Mouse (Mus musculus): ENCODE data around the gene Ncor2. TPM values are rescaled to one million over a fixed set of nuclear protein-coding genes. Genes with fewer than 3 reads are reported as not detected.

Ncor2 gene
- polyA plus RNA-seq, 2 experiments: 3.5 to 4.4 TPM

GRCm38 (mm10) chr5:125165993-125166392 is 13.0 kb downstream of the Ncor2 start:
- DNase-seq (ENCODE audit: low read depth in 3 of 3, low spot score in 3 of 3) (no peak), ATAC-seq (ENCODE audit: insufficient read depth) (no peak)
- no peak overlapping the region for H3K27ac ChIP-seq
- H3K4me1 ChIP-seq (replicated peaks; ENCODE audit: control insufficient read depth in 2 of 2, insufficient read depth in 2 of 2, low read length in 1 of 2): peaks cover 0 to 21% of the 10 kb centered on the region in 2 experiments; a peak in 2 of 4 replicates
- no peak for TF ChIP-seq EP300 (IDR thresholded peaks at IDR 0.05; ENCODE audit: low read depth)
- TF ChIP-seq CTCF (IDR thresholded peaks at IDR 0.05; ENCODE audit: low read depth): no peak
- 88% methylated on average over 14 of the region's 14 CpGs for WGBS (ENCODE audit: insufficient replicate concordance)
- H3K27me3 ChIP-seq (ENCODE audit: control insufficient read depth, insufficient read depth, low read length): no peaks in the 10 kb centered on the region
- H3K36me3 ChIP-seq (replicated peaks; ENCODE audit: control insufficient read depth, insufficient read depth, low read depth): no peaks in the 10 kb centered on the region
- no peaks in the 10 kb centered on the region for H3K9me3 ChIP-seq (ENCODE audit: control insufficient read depth, low read length)
- no peak overlapping the region for H3K4me3 ChIP-seq (ENCODE audit: insufficient read depth in 1 of 2, low read depth in 2 of 2, low read length in 2 of 2)
- H3K9ac ChIP-seq (replicated peaks): no peak overlapping the region
- H3K4me2 ChIP-seq (ENCODE audit: low read depth): no peak overlapping the region

- TF ChIP-seq EP300 (IDR thresholded peaks at IDR 0.05; ENCODE audit: low read depth): no peak
- Histone ChIP-seq H3K27ac (no peak overlapping the region), H3K27me3 (ENCODE audit: control insufficient read depth, insufficient read depth, low read length) (no peaks in the 10 kb centered on the region), H3K9me3 (ENCODE audit: control insufficient read depth, low read length) (no peaks in the 10 kb centered on the region), H3K4me2 (ENCODE audit: low read depth) (no peak overlapping the region), H3K9ac (replicated peaks) (no peak overlapping the region), H3K4me3 (ENCODE audit: insufficient read depth in 1 of 2, low read depth in 2 of 2, low read length in 2 of 2) (no peak overlapping the region), H3K4me1 (replicated peaks; ENCODE audit: control insufficient read depth in 2 of 2, insufficient read depth in 2 of 2, low read length in 1 of 2) (peaks cover under 1 to 21% of the 10 kb centered on the region in 2 experiments; a peak in 2 of 4 replicates), H3K36me3 (replicated peaks; ENCODE audit: control insufficient read depth, insufficient read depth, low read depth) (no peaks in the 10 kb centered on the region)
- DNase-seq (ENCODE audit: low read depth in 3 of 3, low spot score in 3 of 3) (no peak), ATAC-seq (ENCODE audit: insufficient read depth) (no peak)
- WGBS (ENCODE audit: insufficient replicate concordance): 48% methylated on average over 12 of the region's 12 CpGs
Measured at GRCm38 (mm10) chr5:125164465-125165167, 14.4 kb downstream of the Ncor2 start.

GRCm38 (mm10) chr5:125163441-125164050 is 15.5 kb downstream of the Ncor2 start:
- WGBS (ENCODE audit: insufficient replicate concordance): 38% methylated on average over 8 of the region's 8 CpGs
- DNase-seq (ENCODE audit: low read depth in 3 of 3, low spot score in 3 of 3) (no peak), ATAC-seq (ENCODE audit: insufficient read depth) (no peak)
- TF ChIP-seq CTCF (IDR thresholded peaks at IDR 0.05; ENCODE audit: low read depth) (no peak), EP300 (IDR thresholded peaks at IDR 0.05; ENCODE audit: low read depth) (no peak)
- Histone ChIP-seq H3K4me3 (ENCODE audit: insufficient read depth in 1 of 2, low read depth in 2 of 2, low read length in 2 of 2) (no peak overlapping the region), H3K4me1 (replicated peaks; ENCODE audit: control insufficient read depth in 2 of 2, insufficient read depth in 2 of 2, low read length in 1 of 2) (peaks cover 8 to 24% of the 10 kb centered on the region in 2 experiments), H3K4me2 (ENCODE audit: low read depth) (no peak overlapping the region), H3K36me3 (replicated peaks; ENCODE audit: control insufficient read depth, insufficient read depth, low read depth) (no peaks in the 10 kb centered on the region), H3K9me3 (ENCODE audit: control insufficient read depth, low read length) (no peaks in the 10 kb centered on the region), H3K27ac (no peak overlapping the region), H3K9ac (replicated peaks) (no peak overlapping the region), H3K27me3 (ENCODE audit: control insufficient read depth, insufficient read depth, low read length) (no peaks in the 10 kb centered on the region)

GRCm38 (mm10) chr5:125162461-125162860 is 16.6 kb downstream of the Ncor2 start:
- Histone ChIP-seq H3K4me1 (replicated peaks; ENCODE audit: control insufficient read depth in 2 of 2, insufficient read depth in 2 of 2, low read length in 1 of 2) (peaks cover 17 to 31% of the 10 kb centered on the region in 2 experiments), H3K36me3 (replicated peaks; ENCODE audit: control insufficient read depth, insufficient read depth, low read depth) (no peaks in the 10 kb centered on the region), H3K9me3 (ENCODE audit: control insufficient read depth, low read length) (no peaks in the 10 kb centered on the region), H3K27me3 (ENCODE audit: control insufficient read depth, insufficient read depth, low read length) (no peaks in the 10 kb centered on the region), H3K27ac (no peak overlapping the region), H3K9ac (replicated peaks) (no peak overlapping the region), H3K4me3 (ENCODE audit: insufficient read depth in 1 of 2, low read depth in 2 of 2, low read length in 2 of 2) (no peak overlapping the region), H3K4me2 (ENCODE audit: low read depth) (no peak overlapping the region)
- DNase-seq (ENCODE audit: low read depth in 3 of 3, low spot score in 3 of 3): no peak
- ATAC-seq (ENCODE audit: insufficient read depth): no peak
- TF ChIP-seq CTCF (IDR thresholded peaks at IDR 0.05; ENCODE audit: low read depth) (no peak), EP300 (IDR thresholded peaks at IDR 0.05; ENCODE audit: low read depth) (no peak)
- 94% methylated on average over 1 of the region's 3 CpGs for WGBS (ENCODE audit: insufficient replicate concordance)

- no peaks in the 10 kb centered on the region for H3K27me3 ChIP-seq (ENCODE audit: control insufficient read depth, insufficient read depth, low read length)
- H3K9me3 ChIP-seq (ENCODE audit: control insufficient read depth, low read length): no peaks in the 10 kb centered on the region
- DNase-seq (ENCODE audit: low read depth in 3 of 3, low spot score in 3 of 3): no peak
- H3K4me3 ChIP-seq (ENCODE audit: insufficient read depth in 1 of 2, low read depth in 2 of 2, low read length in 2 of 2): no peak overlapping the region
- H3K4me2 ChIP-seq (ENCODE audit: low read depth): no peak overlapping the region
- 66% methylated on average over 14 of the region's 14 CpGs for WGBS (ENCODE audit: insufficient replicate concordance)
- TF ChIP-seq CTCF (IDR thresholded peaks at IDR 0.05; ENCODE audit: low read depth): no peak
- no peak for TF ChIP-seq EP300 (IDR thresholded peaks at IDR 0.05; ENCODE audit: low read depth)
- H3K27ac ChIP-seq: no peak overlapping the region
- no peak for ATAC-seq (ENCODE audit: insufficient read depth)
- H3K36me3 ChIP-seq (replicated peaks; ENCODE audit: control insufficient read depth, insufficient read depth, low read depth): no peaks in the 10 kb centered on the region
- no peak overlapping the region for H3K9ac ChIP-seq (replicated peaks)
- peaks cover 17 to 24% of the 10 kb centered on the region in 2 experiments for H3K4me1 ChIP-seq (replicated peaks; ENCODE audit: control insufficient read depth in 2 of 2, insufficient read depth in 2 of 2, low read length in 1 of 2)
Measured at GRCm38 (mm10) chr5:125159804-125160405, 19.1 kb downstream of the Ncor2 start.

Measured in liver, embryonic 14.5 days (tissue).